Mouse (Mus musculus) embryonic fibroblast, embryonic 13.5 days (primary cell): ENCODE measurements around the gene Zcchc7.

Source experiments
- CTCF ChIP-seq: IDR thresholded peaks from 2 replicates; pipeline ENCODE4 v1.5.1; 2011; ENCODE audit warnings: mild to moderate bottlenecking, control low read depth, low read length, moderate library complexity, borderline replicate concordance; ENCODE audit not compliant: insufficient read depth
- POLR2A ChIP-seq: IDR thresholded peaks from 2 replicates; pipeline ENCODE4 v1.6.1; 2011; ENCODE audit warnings: low read depth, mild to moderate bottlenecking, control low read depth, low read length, moderate library complexity

DNA sequence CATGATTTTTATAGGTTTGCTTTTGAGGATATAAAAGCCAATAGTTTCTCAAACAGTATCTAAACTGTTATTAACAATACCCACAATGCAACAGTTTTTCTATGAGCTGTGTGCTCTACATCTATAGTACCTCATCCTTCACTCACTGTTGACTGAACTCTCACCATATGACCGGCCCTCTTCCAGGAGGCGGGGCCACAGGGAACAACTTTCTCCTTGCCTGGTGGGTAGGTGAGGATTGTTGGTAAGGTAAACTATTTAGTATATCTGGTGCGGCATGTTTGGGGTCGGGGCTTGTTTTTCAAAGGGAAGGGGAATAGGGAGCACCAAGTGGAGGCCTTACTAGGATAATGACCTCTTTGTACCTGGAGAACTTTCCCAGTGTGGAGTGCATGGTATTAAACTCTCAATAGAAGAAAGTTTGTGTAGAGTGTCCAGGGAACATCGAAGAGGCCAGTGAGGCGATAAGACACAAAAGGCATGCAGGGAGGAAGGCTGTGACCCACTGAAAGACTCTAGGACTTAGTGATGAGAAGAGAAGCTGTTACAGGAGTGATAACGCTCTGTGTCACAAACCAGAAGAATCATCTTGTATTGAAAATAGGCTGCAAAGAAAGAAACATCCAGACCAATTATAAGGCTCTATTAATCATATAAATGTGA, 166.9 kb downstream of the Zcchc7 start:
- TF ChIP-seq CTCF (no peak), POLR2A (no peak)
